Mouse (Mus musculus) embryonic facial prominence, embryonic 11.5 days (tissue): ENCODE results near the gene Kifc3. TPM values are rescaled to one million over a fixed set of nuclear protein-coding genes. Genes with fewer than 3 reads are reported as not detected.
A peak's percentile ranks its signal among the peaks of the same experiment; 100 is the strongest.

Source experiments
- ATAC-seq: fragments of 200-750 bp; cut with Nextera tagmentation; replicated peaks from 2 replicates; pipeline ENCODE4 v1.8.0; 2017; ENCODE audit warnings: low read depth; ENCODE audit not compliant: insufficient number of reproducible peaks, low FRiP score, low TSS enrichment
- DNase-seq: peaks from one replicate; pipeline ENCODE4 v3.0.0-alpha.2; 2015; ENCODE audit warnings: low spot score
- H3K27ac ChIP-seq: fragments of 300-500 bp; sonication (generic); replicated peaks from 2 replicates; pipeline ENCODE4 v1.5.1; 2014; ENCODE audit warnings: mild to moderate bottlenecking, low read depth, low read length, control low read depth
- H3K27me3 ChIP-seq: fragments of 300-500 bp; sonication (generic); 2 replicates; pipeline ENCODE4 v1.6.1; 2014; ENCODE audit warnings: mild to moderate bottlenecking, low read length, moderate library complexity, mixed read lengths; ENCODE audit not compliant: control insufficient read depth, insufficient read depth
- H3K36me3 ChIP-seq: fragments of 300-500 bp; sonication (generic); replicated peaks from 2 replicates; pipeline ENCODE4 v1.6.1; 2014; ENCODE audit warnings: low read depth, mild to moderate bottlenecking, low read length, moderate library complexity, mixed read lengths; ENCODE audit not compliant: control insufficient read depth, insufficient read depth
- H3K4me1 ChIP-seq: fragments of 300-500 bp; sonication (generic); 2 replicates; pipeline ENCODE4 v1.6.1; 2014; ENCODE audit warnings: low read length, mixed read lengths; ENCODE audit not compliant: control insufficient read depth, insufficient read depth
- H3K4me2 ChIP-seq: fragments of 300-500 bp; sonication (generic); 2 replicates; pipeline ENCODE4 v1.6.1; 2014; ENCODE audit warnings: low read depth, mild to moderate bottlenecking, control low read depth, low read length, moderate library complexity
- H3K4me3 ChIP-seq: fragments of 300-500 bp; sonication (generic); 2 replicates; pipeline ENCODE4 v1.5.1; 2014; ENCODE audit warnings: low read depth, low read length, control low read depth
- H3K9ac ChIP-seq: fragments of 300-500 bp; sonication (generic); replicated peaks from 2 replicates; pipeline ENCODE4 v1.6.1; 2014; ENCODE audit warnings: mild to moderate bottlenecking, control low read depth, low read length
- H3K9me3 ChIP-seq: fragments of 300-500 bp; sonication (generic); replicated peaks from 2 replicates; pipeline ENCODE4 v1.6.1; 2016; ENCODE audit warnings: mild to moderate bottlenecking, low read length, inconsistent platforms, mixed read lengths; ENCODE audit not compliant: control insufficient read depth
- WGBS: fragments of 180-500 bp; shearing (Covaris S2); extraction: QIAGEN DNeasy Blood & Tissue Kit; methylation state at CpG from one replicate; pipeline ENCODE4 v1.1.7; 2014; 5-methylcytosine and 5-hydroxymethylcytosine counted together
- polyA plus RNA-seq: library from polyadenylated mRNA; unstranded; fragments of >200 nt; fragmentation: Nextera tagmentation; extraction: Ambion mirVana; gene quantifications from 2 replicates; pipeline ENCODE4 v1.2.1, GENCODE M21; 2014

Kifc3 gene
- polyA plus RNA-seq, 1 experiment from 2014 or later = 3.9 TPM

DNA sequence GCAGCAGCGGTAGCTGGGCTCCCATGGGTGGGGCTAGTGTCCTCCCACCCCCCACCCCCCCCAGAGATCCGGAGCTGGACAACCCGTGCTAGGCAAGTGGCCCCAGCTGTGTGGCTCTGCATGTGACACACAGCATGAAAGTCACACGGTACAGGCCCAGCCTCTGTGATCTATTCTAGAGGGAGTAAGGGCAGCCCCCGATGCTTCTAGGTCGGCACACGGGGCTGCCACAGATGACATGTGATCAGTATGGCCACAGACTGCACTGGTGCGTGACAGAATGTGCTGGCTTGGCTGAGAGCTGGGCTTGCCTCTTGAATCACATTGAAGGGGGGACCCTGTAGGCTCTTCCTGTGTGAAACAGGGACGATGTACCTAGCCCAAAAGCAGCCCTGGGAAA, 75.0 kb downstream of the Kifc3 start:
- ATAC-seq (peak; percentile 43; the same call in 1 of the 2 replicates), DNase-seq (no peak)
- H3K9me3 ChIP-seq = no peaks in the 10 kb centered on the region
- WGBS = 71% methylated on average over 9 of the region's 9 CpGs
- no peaks in the 10 kb centered on the region for H3K27me3 ChIP-seq
- no peaks in the 10 kb centered on the region for H3K4me1 ChIP-seq
- no peaks in the 10 kb centered on the region for H3K36me3 ChIP-seq
- H3K9ac ChIP-seq = no peak overlapping the region
- no peak overlapping the region for H3K4me3 ChIP-seq
- H3K27ac ChIP-seq = no peak overlapping the region
- no peak overlapping the region for H3K4me2 ChIP-seq

DNA sequence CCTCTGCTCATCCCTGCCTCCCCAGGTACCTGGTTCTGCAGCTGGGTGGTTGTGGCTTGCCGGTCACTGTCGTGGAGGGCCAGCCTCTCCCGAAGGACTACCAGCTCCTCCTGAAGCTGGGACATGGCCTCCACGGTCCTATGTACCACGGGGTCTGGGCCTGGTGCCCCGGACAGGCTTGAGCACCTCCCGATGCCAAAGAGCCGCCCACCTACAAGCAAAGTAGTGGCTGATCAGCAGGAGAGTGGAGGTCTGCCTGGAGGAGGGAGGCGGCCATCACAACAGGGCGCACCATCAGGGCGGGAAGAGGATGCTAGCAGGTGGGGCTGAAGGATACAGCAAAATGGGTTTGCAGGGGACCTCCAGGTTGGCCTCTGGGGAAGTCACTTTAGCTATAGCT, 76.1 kb downstream of the Kifc3 start:
- no peak for DNase-seq
- Histone ChIP-seq H3K27ac (no peak overlapping the region), H3K4me2 (no peak overlapping the region), H3K9ac (no peak overlapping the region), H3K27me3 (no peaks in the 10 kb centered on the region), H3K36me3 (no peaks in the 10 kb centered on the region), H3K4me3 (no peak overlapping the region), H3K4me1 (no peaks in the 10 kb centered on the region), H3K9me3 (no peaks in the 10 kb centered on the region)
- 86% methylated on average over 11 of the region's 11 CpGs for WGBS
- no peak for ATAC-seq

DNA sequence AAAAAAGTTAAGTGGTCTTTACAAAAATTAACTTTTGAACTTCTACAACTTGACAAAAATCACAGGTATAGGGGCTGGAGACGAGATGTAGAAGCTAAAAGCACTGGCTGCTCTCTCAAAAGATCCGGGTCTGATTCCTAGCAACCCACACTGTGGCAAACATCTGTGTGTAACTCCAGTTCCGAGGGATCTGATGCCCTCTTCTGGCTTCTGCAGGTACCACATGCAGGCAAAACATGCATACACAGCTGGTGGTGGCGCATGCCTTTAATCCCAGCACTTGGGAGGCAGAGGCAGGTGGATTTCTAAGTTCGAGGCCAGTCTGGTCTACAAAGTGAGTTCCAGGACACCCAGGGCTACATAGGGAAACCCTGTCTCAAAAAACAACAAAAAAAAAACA, 79.2 kb downstream of the Kifc3 start:
- no peak overlapping the region for H3K9ac ChIP-seq
- H3K27me3 ChIP-seq = no peaks in the 10 kb centered on the region
- H3K27ac ChIP-seq = no peak overlapping the region
- H3K4me2 ChIP-seq = no peak overlapping the region
- ATAC-seq (no peak), DNase-seq (no peak)
- no peaks in the 10 kb centered on the region for H3K9me3 ChIP-seq
- WGBS = 86% methylated on average over 5 of the region's 5 CpGs
- H3K4me3 ChIP-seq = no peak overlapping the region
- no peaks in the 10 kb centered on the region for H3K4me1 ChIP-seq
- no peaks in the 10 kb centered on the region for H3K36me3 ChIP-seq

DNA sequence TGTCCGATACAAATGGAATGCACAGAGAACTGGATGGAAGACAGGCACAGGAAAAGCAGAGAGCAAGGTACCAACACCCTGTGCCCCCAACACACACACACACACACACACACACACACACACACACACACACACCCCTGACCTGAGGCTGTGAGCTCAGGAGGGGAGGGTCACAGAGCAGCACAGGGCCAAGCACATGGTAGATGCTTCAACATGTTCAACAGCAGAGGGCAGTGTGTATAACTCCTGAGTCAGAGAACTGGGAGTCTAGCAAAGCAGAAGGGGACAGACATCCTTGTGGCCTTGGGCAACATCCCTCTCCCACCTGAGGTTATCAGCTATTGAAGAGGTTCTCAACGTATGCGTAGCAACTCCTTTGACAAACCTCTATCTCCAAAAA, 88.9 kb downstream of the Kifc3 start:
- Histone ChIP-seq H3K4me1 (no peaks in the 10 kb centered on the region), H3K27ac (no peak overlapping the region), H3K4me2 (no peak overlapping the region), H3K36me3 (no peaks in the 10 kb centered on the region), H3K9ac (no peak overlapping the region), H3K27me3 (no peaks in the 10 kb centered on the region), H3K4me3 (no peak overlapping the region), H3K9me3 (no peaks in the 10 kb centered on the region)
- DNase-seq = peak; percentile 71
- peak; percentile 70 for ATAC-seq
- 82% methylated on average over 3 of the region's 3 CpGs for WGBS

DNA sequence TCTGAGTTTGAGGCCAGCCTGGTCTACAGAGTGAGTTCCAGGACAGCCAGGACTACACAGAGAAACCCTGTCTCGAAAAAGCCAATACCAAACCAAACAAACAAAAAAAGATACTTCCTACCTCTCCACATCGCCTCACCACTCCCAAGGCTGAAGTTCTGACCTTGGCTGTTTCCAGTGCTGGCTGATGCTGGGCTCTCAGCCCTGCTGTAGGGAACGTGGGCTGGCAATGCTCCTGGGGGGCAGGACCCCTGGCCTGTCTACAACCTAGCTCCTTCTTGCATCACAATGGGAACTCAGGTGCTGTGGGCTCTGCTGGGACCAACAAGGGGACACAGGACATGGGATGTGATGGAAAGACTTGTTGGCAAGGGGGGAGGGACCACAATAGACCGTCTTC, 89.5 kb downstream of the Kifc3 start:
- Histone ChIP-seq H3K9ac (no peak overlapping the region), H3K4me3 (no peak overlapping the region), H3K36me3 (no peaks in the 10 kb centered on the region), H3K27me3 (no peaks in the 10 kb centered on the region), H3K9me3 (no peaks in the 10 kb centered on the region), H3K27ac (no peak overlapping the region), H3K4me2 (no peak overlapping the region), H3K4me1 (no peaks in the 10 kb centered on the region)
- no peak for DNase-seq
- WGBS = 81% methylated on average over 4 of the region's 4 CpGs
- ATAC-seq = no peak

DNA sequence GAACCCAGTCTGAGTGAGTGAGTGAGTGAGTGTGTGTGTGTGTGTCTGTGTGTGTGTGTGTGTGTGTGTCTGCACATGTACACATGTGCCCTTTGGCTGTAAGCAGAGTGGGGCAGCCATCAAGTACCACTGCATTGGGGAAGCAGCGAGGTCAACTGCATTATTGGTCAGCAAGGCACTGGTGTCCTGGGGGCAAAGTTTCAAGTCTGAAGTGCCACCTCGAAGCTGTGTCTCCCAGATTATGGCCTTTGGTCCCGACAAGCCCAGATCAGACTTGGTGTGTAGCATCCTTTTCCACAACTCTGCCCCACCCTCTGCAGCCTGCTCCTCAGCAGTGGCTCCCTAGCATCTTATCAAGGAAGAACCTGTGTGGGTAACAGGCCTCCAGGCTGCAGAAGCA, 90.0 kb downstream of the Kifc3 start:
- Histone ChIP-seq H3K4me2 (no peak overlapping the region), H3K27me3 (no peaks in the 10 kb centered on the region), H3K36me3 (no peaks in the 10 kb centered on the region), H3K4me3 (no peak overlapping the region), H3K27ac (no peak overlapping the region), H3K4me1 (no peaks in the 10 kb centered on the region), H3K9me3 (no peaks in the 10 kb centered on the region), H3K9ac (no peak overlapping the region)
- 83% methylated on average over 3 of the region's 3 CpGs for WGBS
- ATAC-seq (no peak), DNase-seq (no peak)

DNA sequence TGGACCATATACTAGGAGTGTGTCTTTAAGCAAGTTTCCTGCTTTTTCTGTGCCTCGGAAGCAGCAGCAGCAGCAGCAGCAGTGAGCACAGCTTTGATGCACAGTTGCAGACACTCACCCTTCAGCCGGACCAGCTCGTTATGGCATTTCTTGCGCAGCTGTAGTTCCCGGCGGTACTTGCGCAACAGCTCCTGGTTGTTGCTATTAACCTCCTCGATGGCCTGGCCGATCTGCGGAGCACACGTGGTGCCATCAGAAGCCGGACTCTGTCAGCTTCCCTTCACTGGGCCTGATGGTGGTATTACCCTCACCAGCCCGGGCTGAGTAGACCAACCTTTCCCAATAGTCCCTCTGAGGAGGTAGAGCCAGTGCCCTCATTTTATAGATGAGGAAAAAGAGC, 95.3 kb downstream of the Kifc3 start:
- no peaks in the 10 kb centered on the region for H3K27me3 ChIP-seq
- ATAC-seq = no peak
- WGBS = 92% methylated on average over 13 of the region's 13 CpGs
- no peak overlapping the region for H3K4me3 ChIP-seq
- H3K36me3 ChIP-seq = no peaks in the 10 kb centered on the region
- H3K9me3 ChIP-seq = no peaks in the 10 kb centered on the region
- H3K27ac ChIP-seq = no peak overlapping the region
- no peak overlapping the region for H3K9ac ChIP-seq
- no peak for DNase-seq
- no peak overlapping the region for H3K4me2 ChIP-seq
- no peaks in the 10 kb centered on the region for H3K4me1 ChIP-seq

DNA sequence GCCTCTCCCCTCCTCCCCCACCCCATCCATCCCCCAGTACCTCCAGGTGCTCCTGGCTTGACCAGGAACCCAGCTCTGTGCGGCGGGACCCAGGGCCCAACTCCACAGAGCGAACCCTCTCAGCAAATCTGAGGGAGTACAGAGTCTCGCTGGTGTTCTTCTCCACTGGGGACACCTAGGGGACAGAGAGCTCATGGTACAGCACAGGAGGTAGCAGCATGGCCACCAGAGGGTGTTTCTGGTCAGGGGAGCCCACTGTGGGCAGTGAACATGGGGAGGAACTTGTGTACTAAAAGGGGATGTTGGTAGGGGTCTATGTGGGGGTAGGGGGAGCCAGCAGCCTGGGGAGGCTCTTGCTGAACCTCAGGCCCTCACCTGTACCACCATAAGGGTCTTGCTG, 100.6 kb downstream of the Kifc3 start:
- H3K4me3 ChIP-seq = no peak overlapping the region
- ATAC-seq (no peak), DNase-seq (no peak)
- no peak overlapping the region for H3K4me2 ChIP-seq
- H3K27me3 ChIP-seq = no peaks in the 10 kb centered on the region
- WGBS = 72% methylated on average over 4 of the region's 4 CpGs
- H3K4me1 ChIP-seq = no peaks in the 10 kb centered on the region
- H3K9ac ChIP-seq = no peak overlapping the region
- no peaks in the 10 kb centered on the region; the same call in none of the 2 replicates for H3K36me3 ChIP-seq
- no peaks in the 10 kb centered on the region for H3K9me3 ChIP-seq
- H3K27ac ChIP-seq = no peak overlapping the region
